Mouse (Mus musculus) frontal cortex, adult 2 months (tissue): ENCODE measurements around the gene Ncam2. TPM values are rescaled to one million over a fixed set of nuclear protein-coding genes. Genes with fewer than 3 reads are reported as not detected.

Experiments
- DNase-seq, 2 experiments: peaks; one replicate each; pipeline ENCODE4 v3.0.0; 2022; ENCODE audit warnings: low spot score in 1 of 2; ENCODE audit errors: extremely low spot score in 1 of 2
- polyA plus RNA-seq: library from polyadenylated mRNA; depleted of rRNA; stranded (reverse); fragments of >200 nt; gene quantifications from 2 replicates; pipeline ENCODE4 v1.2.3, GENCODE M21; 2012

The Ncam2 gene
- polyA plus RNA-seq, 1 experiment = 19.6 TPM

DNA sequence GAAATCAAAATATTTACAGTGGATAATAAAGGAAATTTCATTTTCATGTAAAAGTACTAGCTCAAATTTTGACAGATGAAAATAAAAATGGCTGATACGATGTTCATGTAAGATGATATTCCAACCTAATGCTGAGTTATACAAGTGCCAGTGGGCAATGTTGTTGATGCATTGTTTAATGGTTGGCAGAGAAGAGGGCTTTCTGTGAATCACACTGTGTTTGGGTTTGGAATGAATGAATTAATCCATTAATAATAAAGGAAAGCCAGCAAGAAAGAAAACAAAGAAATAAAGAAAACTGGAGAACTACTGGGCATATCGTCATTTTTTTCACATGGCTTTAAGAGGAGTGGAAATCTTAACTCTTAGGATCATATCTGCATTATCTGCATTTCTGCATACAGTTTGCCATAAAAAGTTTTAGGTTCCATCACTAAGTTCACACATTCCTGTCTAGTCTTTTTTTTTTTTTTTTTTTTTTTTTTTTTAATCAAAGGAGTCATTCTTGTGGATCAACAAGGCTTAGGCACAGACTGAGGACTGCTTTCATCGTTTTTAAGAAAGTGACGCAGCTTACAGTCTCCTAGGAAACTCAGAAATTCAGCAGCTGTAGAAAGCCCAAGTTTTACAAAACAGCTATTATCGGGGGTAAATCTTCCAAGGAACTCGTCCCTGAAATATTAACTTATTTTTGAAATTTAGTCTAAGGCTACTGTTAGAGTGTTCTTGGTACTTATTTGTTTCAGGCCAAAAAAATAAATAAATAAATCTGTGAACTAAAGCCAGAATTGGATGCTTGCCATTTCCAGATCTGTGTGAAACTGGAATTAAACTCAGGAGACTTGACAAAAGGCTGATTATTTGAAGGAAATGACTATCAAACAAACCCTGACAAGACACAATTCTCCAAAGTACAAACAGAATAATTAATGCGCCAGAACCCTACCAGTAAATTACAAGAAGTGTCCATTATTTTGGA, 84.7 kb downstream of the Ncam2 start:
- peak in 1 of 2 experiments; percentile 28 for DNase-seq

DNA sequence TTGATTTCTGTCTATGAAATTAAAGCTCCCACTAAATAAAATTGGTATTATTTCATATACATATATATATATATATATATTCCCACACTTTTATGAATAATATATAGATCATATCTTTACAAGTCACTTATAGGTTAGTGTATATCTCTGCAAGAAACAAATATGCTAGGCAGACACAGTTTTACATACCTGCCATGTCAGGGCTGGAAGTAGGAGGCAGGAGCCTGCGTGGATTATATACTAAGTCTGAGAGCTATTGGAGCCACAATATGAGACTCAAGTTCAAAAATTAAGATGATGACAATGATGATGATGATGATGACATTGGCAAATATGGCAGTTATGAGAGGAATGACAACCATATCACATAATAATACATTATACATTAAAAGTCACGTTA, 85.4 kb downstream of the Ncam2 start:
- no peak for DNase-seq

DNA sequence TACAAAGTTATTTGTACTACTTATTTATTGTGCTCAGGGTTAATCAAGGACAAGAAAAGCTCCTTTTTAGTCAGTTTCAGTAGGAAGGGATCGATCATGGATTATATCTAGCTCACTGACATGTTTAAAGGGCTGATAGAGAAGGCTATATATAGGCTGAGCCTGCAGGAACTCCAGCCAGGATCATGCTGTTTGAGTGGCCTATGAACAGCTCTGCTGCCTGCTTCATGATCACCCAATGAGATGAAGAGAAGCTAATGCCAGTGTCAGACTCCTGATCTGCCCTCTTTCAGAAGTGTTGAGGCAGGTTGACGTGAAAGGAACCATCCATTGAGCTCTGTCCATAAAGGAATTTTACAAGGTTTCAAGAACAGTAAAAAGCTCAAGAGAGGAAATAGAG, 103.3 kb downstream of the Ncam2 start:
- DNase-seq = no peak

DNA sequence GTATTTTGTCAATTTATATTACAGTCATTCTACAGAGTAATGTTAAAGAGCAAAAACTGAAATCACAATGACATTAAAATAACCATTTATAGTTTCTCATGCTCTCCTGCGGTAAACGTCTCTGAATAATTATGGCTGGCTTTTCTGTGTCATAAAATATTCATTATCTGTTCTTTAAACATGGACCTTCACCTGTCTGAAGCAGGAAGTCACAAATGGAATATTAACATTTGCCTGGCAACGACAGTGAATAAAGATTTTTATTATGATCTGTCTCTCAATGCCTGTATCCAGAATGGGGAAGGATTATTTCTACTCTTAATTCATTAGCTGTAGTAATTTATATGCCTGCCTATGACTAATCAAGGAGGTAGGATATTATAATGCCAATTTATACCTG, 108.7 kb downstream of the Ncam2 start:
- no peak for DNase-seq

DNA sequence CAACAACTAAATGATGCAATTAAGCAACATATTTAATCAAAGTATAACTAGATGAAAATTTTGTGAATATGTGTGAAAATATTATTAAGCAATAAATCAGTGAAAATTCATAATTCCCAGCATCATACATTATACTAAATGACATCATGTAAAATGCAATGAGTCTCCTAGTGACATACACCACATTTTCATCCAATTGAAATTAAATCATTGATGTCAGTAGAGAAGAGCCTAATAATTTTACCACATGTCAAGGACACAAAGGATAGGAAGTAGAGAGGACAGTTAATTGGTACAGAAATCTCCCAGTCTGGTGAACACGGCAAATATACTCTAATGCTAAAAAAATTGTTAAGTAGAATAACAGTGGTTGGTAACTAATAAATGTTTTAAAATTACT, 118.5 kb downstream of the Ncam2 start:
- DNase-seq = no peak

DNA sequence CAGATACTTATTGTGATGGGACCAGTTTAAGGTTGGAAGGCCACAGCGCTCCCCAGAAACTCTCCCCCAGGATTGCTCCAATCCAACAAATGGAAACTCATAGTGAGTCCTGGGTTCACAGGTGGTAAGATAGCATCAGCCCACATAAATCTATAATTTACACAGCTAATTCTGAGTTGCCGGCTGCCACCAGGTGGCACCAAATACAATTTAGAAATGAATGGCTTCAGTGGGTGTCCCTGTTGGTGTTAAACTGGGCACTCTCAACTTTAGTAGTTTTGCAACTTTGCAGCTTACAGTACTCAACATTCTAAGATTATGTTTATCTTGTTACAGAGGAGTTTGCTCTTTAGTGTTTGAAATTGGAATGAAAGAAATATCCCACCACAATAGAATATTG, 130.0 kb downstream of the Ncam2 start:
- DNase-seq = peak in 1 of 2 experiments; percentile 79

DNA sequence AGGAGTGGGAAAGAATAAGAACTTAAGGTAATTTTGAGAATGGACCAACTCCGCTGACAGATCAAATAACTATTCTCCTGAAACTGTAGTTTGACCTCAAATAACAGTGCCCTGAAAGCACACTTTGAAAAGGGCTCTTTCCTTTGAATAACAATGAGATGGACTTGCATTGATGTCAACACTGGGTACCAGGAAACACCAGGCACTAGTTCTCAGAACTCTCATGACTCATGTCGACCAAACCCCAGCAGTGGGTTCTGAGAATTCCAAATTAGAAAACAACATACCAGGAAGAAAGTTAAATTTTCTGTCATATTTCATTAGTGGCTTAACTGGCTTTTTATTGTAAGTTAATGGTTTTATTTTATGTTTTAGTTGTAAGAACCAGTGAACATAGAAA, 165.4 kb downstream of the Ncam2 start:
- no peak for DNase-seq

DNA sequence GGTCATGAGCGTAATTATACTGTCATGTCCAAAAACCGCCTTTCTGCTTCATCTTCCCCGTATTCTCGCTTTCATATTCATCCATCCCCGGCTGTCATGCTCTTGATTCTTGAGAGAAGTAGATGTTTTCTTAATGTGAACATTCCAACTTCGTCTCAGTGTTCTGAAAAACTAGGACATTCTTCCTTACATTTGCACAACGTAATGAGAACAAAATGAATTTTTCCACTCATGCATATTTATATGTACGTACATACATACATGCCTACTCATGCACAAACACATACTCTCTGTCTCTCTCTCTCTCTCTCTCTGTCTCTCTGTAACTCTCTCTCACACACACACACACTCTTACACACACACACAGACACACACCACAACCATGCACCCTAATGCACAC, 173.7 kb downstream of the Ncam2 start:
- no peak for DNase-seq

DNA sequence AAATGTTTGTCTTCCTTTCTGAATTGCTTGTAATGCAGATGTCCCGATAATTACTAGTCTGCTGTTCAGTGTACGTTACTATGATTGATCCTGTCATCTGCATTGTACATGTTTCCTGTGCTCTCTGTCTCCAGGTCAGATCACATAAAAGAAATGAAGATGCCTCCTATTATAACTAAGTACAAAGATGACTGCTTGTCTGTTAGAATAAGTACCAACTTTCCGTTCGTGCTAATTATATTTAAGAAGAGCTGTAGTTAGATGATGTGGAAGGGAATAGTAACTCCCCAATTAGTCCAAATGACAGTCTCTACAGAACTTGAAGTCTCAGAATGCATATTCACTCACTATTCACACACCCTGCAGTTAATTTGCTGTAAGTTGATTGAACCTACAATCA, 179.9 kb downstream of the Ncam2 start:
- no peak for DNase-seq

DNA sequence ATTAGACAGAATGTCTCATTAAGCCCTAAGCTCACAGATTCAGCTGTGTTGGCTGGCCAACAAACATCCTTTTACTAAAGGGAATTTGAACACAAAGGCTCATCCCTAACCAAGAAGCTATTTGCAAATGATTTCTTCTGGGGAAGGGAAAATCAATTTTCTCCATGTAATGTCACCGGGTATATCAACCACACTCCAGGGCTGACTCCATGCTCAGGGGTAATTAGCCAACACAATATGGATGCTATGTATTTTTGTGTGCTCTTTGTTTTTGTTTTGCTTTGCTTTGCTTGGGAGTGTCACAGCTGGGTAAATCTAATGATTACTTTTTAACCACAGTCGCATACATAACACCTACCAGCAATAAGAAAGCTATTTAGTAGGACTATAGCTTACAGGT, 188.1 kb downstream of the Ncam2 start:
- no peak for DNase-seq

DNA sequence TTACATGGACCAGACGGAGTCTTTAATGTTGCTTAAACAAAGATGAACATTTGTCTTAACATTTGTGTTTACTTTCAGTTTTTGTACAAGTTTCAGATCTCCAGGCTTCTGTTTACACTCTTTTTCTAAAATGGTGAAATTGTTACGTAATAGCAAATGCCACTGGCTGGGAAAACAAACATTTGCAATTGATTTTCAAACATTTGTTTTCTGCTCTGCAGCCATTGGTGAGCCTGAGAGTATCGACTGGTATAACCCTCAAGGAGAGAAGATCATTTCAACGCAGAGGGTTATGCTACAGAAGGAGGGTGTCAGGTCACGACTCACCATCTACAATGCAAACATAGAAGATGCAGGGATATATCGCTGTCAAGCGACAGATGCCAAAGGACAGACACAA, 234.1 kb downstream of the Ncam2 start:
- DNase-seq = no peak

DNA sequence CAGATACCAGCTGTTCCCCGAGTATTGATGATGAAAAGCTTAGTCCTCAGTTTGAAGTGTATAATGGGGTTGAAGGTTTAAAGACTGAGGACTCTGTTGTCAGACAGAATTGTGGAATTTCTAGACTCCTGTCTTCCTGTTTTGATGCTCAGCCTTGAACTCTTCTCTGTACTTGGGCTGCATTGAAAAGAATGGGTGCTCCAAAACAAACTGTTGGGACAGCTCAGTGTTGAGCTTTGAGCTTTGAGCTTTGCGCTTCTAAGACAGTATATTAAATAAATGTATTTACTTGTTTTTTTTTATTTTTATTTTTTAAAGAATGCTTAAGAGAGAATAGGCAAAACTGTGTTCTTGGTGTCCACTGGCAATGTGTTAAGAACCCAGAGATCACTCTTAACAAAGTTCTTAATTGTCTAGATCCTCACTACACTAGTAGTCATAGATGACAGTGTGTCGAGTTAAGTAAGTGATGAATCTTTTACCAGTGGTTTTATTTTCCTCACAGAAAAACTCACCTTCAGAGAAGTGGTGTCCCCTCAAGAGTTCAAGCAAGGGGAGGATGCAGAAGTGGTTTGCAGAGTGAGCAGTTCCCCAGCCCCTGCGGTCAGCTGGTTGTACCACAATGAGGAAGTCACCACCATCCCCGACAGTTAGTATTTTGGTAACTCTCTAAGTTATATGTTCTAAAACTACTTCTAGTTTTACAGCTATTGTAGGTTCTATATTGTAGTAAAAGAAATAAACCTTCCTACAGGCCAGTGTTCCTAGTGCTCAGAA, 236.8 kb downstream of the Ncam2 start:
- DNase-seq = no peak

DNA sequence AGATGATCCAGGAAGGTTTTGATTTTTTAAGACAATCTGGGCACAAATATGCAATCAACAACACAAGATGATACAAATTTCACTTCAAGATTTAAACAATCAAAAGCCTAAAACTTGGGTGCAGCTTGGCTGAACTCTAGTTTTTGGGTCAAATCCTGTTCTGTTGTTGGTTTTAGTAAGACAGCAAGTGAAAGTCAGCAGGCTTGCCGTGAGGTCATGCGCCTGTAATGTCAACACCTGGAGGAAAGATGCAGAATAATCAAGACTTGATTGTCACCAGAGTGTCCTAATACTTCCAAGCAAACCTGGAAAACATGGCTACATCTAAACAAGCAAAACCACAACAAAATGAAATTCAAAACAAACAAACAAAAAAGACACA, 237.4 kb downstream of the Ncam2 start:
- no peak for DNase-seq

DNA sequence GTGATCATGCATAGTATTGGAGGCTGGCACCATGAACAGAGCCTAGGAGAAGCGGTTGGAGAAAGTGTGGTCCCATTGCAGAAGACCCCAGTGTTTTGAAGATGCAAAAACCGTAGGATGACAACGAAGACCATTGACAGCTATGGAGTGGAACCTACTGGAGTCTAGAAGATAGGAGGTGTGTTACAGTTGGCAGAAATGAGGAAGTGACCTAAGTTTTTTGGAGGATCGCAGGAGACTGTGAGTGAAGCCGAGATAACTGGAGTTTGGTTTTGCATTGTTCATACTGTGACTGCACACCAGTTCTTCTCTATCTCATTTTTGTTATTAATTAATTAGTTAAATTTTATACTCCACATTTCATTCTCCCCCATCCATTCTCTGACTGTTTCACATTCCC, 250.4 kb downstream of the Ncam2 start:
- no peak for DNase-seq

DNA sequence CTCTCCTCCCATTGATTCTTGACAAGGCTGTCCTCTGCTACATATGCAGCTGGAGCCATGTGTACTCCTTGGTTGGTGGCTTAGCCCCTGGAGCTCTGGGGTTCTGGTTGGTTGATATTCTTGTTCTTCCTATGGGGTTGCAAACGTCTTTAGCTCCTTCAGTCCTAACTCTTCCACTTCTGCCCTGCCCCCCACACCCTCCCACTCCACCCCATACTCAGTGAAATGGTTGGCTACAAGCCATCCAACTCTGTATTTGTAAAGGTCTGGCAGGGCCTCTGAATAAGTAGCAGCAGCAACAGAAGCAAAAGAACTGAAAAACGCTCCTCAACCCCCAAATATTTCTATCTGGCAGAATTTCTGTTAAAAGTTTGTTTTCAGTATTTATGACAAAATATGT, 252.5 kb downstream of the Ncam2 start:
- no peak for DNase-seq

DNA sequence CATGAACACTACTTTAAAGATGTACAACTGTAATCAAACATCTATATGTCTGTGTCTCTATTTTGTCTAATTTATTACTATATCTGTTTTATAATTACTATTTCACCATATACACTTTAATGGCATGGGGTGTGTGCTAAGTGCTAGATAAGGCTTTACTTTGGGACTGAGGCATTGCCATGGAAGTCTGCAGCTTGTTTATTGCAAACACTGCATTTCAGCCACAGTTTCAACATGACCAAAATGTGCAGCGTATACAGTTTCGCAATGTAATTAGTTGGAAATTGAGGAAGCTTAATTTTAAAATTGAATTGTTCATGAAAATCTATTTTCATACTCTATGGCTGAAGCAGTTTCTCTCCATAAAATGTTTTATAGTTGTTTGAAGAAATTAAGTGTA, 254.0 kb downstream of the Ncam2 start:
- DNase-seq = no peak

DNA sequence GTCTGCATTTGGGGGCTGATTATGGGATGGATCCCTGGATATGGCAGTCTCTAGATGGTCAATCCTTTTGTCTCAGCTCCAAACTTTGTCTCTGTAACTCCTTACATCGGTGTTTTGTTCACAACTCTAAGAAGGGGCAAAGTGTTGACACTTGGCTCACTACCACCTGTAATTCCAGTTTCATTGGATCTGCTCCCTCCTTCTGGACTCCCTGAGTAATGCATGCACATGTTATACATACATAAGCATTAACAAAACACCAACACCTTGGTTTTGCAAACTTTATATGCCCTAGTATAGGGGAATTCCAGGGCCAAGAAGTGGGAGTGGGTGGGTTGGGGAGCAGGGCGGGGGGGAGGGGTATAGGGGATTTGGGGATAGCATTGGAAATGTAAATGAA, 262.2 kb downstream of the Ncam2 start:
- peak in 1 of 2 experiments; percentile 27 for DNase-seq

DNA sequence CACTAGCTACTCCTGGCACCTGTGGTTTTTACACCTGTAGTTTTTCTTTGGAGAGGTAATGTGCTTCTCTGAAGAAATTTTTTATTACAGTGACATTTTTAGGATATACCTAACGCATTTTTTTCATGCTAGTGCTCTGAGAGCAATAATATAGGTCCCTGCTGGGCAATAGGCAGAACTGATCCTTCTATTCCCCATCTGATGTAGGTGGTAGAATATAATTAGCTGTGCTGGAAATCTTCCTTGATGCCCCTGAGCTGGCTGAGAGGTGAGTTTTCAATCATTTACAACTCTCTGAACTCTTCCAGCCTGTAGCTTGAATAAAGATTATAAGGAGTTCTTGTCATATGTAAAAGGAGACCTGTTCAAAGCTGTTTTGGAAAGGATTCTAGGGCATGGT, 272.4 kb downstream of the Ncam2 start:
- no peak for DNase-seq

DNA sequence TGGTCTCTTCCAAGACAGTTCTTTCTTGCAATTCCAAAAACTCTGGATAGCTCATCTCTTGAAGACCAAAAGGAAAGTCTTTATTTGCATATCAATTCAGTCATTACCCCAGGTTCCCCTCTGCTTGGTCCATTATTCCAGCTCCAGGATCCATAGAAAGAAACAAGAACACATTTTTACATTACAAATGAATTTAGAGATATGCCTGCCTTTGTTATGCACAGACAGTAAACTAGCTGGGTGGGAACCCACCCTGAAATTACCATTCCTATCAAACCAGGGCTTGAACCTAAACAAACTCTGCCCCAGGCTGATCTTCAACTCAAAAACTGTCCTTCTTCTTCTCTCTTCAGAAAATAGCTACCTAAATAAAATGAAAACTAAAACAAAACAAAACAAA, 280.6 kb downstream of the Ncam2 start:
- DNase-seq = no peak

DNA sequence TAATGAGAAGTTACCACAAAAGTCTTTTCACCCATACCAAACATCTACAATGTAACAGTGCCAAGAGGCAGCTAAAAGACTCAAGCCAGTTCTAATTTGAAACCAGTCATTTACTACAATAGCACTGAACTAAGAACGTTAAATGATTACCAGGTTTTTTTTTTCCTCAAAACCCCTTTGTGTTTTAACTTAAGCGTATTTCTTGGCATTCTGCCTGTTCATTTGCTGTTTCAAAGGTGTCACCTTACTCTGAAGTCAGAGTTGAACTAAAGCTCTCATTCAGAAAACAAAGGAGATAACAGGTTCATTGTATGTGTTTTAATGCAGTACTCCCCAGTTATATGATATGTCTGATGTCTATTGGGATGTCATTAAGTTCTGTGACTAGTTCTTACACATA, 295.6 kb downstream of the Ncam2 start:
- no peak for DNase-seq

DNA sequence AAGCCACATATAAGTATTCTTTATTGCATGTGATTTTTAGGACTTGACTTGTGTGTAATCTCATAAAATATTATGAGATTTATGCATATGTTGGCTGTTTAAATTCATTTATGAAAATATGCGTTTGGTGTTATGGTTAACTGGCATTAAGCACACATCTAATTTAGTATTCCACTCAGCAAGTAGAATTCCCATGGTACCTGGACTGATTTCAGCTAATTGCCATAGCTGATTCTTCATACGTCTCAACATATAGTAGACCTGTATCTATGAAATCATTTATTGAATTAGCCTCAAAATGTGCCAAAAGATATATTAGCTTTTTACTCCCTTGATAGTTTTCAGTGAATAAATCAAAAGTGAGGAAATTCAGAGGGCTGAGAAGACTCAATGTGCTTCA, 302.1 kb downstream of the Ncam2 start:
- DNase-seq = no peak

DNA sequence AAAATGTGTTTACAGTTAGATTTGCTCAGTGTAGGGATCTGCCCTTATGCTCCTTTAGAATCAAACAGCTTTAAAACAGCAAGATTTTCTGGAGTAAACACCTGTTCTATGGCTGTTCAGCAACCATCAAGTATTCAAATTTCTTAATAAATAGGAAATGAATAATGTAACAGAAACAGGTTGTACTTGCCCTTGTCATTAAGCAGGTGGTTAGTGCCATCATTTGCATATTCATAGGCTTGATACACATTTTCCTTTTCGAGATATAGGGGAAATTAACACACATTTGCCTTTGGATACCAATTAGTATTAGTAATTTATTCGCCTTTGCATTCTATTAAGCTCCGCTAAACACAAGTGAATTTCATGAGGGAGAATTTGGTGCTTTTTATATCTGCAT, 335.7 kb downstream of the Ncam2 start:
- DNase-seq = no peak
